Mouse (Mus musculus) erythroblast, adult 5-6 weeks (primary cell): ENCODE measurements around the gene Nmral1. TPM values are rescaled to one million over a fixed set of nuclear protein-coding genes. Genes with fewer than 3 reads are reported as not detected.
"Not testable (repeated sequence)": the region's sequence is repeated elsewhere in the genome, so short reads cannot be mapped to it uniquely, and the experiment has no call there.

Experiments
- ATAC-seq: replicated peaks from 2 replicates; pipeline ENCODE4 v1.8.0; 2016; ENCODE audit warnings: moderate number of reproducible peaks, mild to moderate bottlenecking, moderate TSS enrichment, inconsistent platforms; ENCODE audit not compliant: poor library complexity, low FRiP score, severe bottlenecking
- total RNA-seq, 2 experiments: library from RNA; stranded (forward) in 1 of 2; stranded (reverse) in 1 of 2; fragments of 150-400 nt in 1 of 2; fragments of 200-764, 138-1000 nt in 1 of 2; gene quantifications; 2 replicates each; pipeline versions ENCODE4 v1.2.3 to v1.2.4; 2015 to 2017; ENCODE audit warnings: low replicate concordance in 2 of 2

Nmral1 gene
- total RNA-seq, 2 experiments from 2014 or later, result 4.6 to 10.6 TPM

DNA sequence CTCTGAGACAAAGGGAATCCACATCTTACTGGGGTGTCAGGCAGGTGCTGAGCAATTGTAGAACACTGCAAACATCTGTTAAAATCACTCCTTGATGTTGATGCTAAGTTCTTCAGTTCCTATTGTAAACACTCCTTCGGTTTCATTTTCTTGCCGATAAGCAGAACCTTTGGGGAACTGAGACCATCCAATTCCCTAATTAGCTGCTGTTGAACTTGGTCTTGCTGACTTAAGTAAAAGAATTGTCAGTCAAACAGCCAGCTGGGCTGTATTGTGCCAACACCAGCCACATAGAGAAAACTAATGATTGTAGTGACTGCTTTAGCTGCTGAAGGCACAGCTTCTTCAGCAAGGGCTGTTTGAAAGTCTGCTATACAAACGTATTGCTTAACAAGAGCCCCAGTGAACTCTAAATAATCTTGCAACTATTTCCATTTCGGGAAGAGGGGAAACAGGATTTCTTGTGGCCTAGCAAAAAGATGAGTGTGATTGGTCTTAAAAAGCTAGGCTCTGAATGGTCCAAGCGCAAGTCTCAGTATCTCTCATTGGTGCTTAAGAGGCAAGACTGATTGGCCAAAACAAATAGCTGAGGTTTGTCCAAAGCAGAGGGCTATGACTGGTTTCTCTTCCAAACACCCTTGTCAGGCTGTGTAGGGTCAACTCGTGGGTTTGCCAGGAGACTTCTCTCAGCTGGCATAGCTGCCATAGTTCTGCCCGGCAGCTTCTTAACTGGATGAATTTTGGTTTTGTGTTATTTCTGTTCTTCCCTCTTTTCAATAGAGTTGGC, 3.2 kb upstream of the Nmral1 start:
- ATAC-seq, result no peak

- no peak for ATAC-seq
These were observed 1.3 kb downstream of the Nmral1 start for GRCm38 (mm10) chr16:4717866-4718265.

DNA sequence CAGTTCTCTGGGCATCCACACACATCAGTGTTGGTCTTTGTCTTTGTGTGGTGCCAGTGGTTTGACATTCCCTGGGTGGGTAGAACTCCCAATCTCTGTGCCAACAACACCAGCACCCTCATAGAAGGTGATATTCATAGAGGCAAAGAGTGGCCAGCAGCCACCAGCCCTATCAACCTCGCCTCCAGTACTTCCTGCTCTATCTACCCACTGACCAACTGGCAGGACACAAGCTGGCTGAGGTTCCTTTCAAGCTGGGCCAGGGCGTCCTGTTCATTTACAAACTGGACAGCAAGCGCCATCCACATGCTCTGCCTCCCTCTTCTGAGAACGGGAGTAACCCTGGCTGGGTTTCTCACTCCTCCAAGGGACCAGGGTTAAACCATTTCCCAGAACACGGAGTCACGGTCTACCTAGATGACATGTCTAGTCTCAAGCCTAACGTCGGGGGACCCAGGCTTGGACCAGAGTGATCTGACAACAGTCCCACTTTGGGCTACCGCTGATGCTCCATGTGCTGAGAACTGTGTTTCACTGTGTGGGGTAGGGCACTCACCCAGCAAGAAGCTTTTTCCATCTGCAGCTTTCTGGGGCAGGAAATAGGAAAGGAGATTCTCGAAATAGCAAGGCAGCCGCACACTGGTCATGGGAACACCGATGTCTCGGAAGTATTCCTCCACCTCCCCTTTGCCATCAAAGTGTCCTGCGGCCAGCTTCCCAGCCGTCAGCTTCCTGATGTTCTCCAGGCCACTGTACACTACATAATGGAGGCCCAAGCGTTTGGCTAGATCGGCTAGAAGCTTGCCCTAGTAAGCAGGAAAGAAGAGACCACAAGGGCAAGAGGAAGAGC, 5.1 kb downstream of the Nmral1 start:
- no peak for ATAC-seq

DNA sequence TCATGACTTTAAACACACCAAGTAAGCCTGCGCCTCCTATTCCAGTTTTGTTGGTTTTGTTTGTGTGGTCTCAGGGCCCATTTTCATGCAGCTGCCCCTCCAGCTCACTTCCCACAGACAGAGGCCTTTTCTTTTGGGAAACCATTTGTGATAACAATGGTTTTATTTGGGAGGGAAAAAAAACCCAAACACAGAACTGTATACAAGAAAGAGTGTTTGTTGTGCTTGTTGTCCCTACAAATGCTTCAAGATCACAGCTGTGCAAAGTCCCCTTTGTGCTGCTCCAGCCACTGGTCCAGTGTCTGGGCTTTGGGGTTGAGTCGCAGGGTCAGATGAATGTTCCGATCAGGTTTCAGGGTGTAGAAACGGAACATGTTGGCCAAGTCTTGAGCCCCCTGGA, 8.0 kb downstream of the Nmral1 start:
- no peak for ATAC-seq

GRCm38 (mm10) chr16:4705541-4705940, 13.6 kb downstream of the Nmral1 start:
- ATAC-seq, result no peak

DNA sequence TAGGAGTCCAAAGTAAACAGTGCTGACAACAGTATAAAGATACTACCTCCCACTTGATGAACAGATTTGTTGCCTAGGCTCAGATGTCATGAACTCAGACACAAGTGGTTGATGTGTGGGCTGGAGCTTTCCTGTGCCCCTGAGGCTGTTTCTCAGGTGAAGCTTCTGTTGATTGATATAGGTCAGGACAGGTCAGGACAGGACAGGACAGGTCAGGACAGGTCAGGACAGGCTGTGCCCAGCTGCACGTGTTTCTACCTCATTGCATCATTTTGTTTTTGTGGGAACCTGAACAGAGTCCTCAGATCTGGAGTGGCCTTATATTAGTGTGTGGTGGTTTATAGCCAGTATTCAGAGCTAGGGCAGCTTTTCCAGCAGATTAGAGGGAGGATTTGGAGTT, 16.5 kb downstream of the Nmral1 start:
- no peak for ATAC-seq

GRCm38 (mm10) chr16:4701211-4701610, 17.9 kb downstream of the Nmral1 start:
- no peak for ATAC-seq

DNA sequence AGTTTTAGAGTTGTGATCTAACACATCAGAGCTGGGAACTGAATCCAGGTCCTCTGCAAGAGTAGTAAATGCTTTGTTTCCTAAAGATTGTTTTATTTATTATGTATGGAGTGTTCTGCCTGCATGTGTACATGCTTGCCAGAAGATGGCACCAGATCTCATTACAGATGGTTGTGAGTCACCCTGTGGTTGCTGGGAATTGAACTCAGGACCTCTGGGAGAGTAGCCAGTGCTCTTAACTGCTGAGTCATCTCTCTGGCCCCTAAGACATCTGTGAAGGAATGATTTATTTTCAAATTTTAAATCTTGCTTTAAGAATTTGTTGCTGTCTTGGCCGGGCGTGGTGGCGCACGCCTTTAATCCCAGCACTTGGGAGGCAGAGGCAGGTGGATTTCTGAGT, 29.8 kb downstream of the Nmral1 start:
- not testable (repeated sequence) for ATAC-seq

DNA sequence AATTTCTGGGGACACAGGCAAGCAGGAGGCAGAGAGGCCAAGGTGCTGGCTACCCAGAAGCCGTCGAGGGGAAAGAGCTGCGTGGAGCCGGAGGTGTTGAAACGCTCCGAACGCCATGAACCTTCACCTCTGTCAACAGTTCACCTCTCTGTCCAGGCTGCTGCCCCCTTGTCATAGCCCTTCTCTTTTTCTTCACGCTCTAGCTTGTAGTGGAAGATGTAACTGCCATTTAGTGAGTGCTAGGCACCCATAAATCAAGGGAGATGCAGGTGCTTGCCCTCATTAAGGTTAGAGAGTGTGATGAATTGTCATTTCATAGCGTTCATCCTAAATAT, 34.7 kb downstream of the Nmral1 start:
- ATAC-seq, result no peak

- peak; percentile 86 for ATAC-seq
These were observed 35.3 kb downstream of the Nmral1 start for GRCm38 (mm10) chr16:4683581-4684456.

- ATAC-seq, result no peak
These were observed 36.0 kb downstream of the Nmral1 start for GRCm38 (mm10) chr16:4683193-4683580.

DNA sequence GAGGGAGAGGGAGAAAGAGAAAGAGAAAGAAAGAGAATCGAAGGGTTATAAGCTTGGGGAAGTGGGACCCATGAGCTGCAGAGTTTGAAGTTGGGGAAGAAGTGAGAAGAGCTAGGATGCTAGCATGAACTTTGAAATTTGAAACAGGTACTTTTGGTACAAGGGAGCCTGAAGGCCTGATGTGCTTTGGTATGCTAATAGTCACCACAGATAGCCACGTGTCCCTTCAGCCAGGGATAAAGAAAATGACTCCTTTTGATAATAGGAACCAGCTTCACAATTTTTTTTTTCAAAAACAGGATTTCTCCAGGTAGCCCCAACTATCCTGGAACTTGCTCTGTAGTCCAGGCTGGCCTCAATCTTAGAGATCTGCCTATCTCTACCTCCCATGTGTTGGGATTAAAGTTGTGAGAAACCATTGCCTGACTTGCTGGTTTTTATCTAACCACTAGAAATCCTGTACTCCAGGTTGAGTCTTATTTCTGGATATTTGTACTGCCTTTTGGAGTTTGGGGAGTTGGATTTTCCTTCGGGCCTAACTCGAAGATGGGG, 36.5 kb downstream of the Nmral1 start:
- ATAC-seq, result no peak

GRCm38 (mm10) chr16:4680922-4681455, 38.2 kb downstream of the Nmral1 start:
- ATAC-seq, result not testable (repeated sequence)

GRCm38 (mm10) chr16:4679121-4680018, 39.8 kb downstream of the Nmral1 start, which contains the start of gene Coro7:
Coro7 (minus strand) TSS chr16:4679777.
- ATAC-seq, result peak; percentile 87

DNA sequence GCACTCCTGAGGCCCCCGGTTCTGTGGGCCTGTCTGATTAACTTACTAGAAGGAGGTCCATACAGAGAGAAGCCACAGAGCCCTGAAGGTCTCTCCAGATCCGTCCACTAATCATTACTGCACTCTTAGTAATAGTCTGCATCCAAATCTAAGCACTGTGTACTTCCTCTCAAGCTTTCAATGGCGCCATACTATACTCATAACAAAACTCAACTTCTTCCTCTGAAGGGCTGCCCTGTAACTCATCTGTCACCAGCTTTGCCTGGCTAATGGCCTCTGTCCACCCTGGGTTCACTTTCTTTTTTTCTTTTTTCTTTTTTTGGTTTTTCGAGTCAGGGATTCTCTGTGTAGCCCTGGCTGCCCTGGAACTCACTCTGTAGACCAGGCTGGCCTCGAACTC, 41.1 kb downstream of the Nmral1 start:
- ATAC-seq, result no peak

DNA sequence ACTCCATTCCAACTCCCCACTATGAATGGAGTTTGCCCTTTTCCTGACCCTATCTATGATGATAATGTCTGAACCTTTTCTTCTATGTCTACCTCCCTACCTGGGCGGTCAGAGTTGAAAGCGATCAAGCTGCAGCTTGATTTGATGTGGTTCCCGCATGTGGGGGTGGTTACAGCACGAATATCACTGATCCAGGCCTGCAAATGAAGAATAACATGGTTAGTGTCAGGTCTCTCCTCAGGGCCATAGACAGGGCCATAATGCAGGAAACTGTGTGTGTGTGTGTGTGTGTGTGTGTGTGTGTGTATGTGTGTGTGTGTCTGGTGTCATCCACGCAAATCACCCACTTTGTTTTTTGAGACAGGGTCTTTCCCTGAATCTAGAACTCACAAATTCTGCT, 42.3 kb downstream of the Nmral1 start:
- no peak for ATAC-seq

GRCm38 (mm10) chr16:4674091-4674490, 45.1 kb downstream of the Nmral1 start:
- ATAC-seq, result no peak

GRCm38 (mm10) chr16:4670317-4670716, 48.8 kb downstream of the Nmral1 start:
- no peak for ATAC-seq
